Mouse (Mus musculus) stomach, embryonic 15.5 days (tissue): ENCODE data around the gene Ttc22. TPM values are rescaled to one million over a fixed set of nuclear protein-coding genes. Genes with fewer than 3 reads are reported as not detected.

Experiments
- ATAC-seq: fragments of 200-750 bp; cut with Nextera tagmentation; 2 replicates; pipeline ENCODE4 v1.8.0; 2017; ENCODE audit warnings: low read depth, moderate number of reproducible peaks, moderate TSS enrichment; ENCODE audit not compliant: insufficient read depth, low FRiP score
- H3K27ac ChIP-seq: fragments of 300-500 bp; sonication (generic); 2 replicates; pipeline ENCODE4 v1.5.1; 2015; ENCODE audit warnings: mild to moderate bottlenecking, inconsistent platforms
- H3K27me3 ChIP-seq: fragments of 300-500 bp; sonication (generic); replicated peaks from 2 replicates; pipeline ENCODE4 v1.6.1; 2015; ENCODE audit warnings: inconsistent platforms
- H3K36me3 ChIP-seq: fragments of 300-500 bp; sonication (generic); 2 replicates; pipeline ENCODE4 v1.6.1; 2015; ENCODE audit warnings: inconsistent platforms
- H3K4me1 ChIP-seq: fragments of 300-500 bp; sonication (generic); 2 replicates; pipeline ENCODE4 v1.6.1; 2015; ENCODE audit warnings: inconsistent platforms
- H3K4me2 ChIP-seq: fragments of 300-500 bp; sonication (generic); 2 replicates; pipeline ENCODE4 v1.6.1; 2015; ENCODE audit warnings: mild to moderate bottlenecking, inconsistent platforms
- H3K4me3 ChIP-seq: fragments of 300-500 bp; sonication (generic); replicated peaks from 2 replicates; pipeline ENCODE4 v1.5.1; 2015; ENCODE audit warnings: inconsistent platforms
- H3K9ac ChIP-seq: fragments of 300-500 bp; sonication (generic); 2 replicates; pipeline ENCODE4 v1.6.1; 2015; ENCODE audit warnings: inconsistent platforms
- H3K9me3 ChIP-seq: fragments of 300-500 bp; sonication (generic); 2 replicates; pipeline ENCODE4 v1.6.1; 2016; ENCODE audit warnings: inconsistent platforms
- WGBS: fragments of 180-500 bp; shearing (Covaris S2); methylation state at CpG from one replicate; pipeline ENCODE4 v1.1.7; 2015; 5-methylcytosine and 5-hydroxymethylcytosine counted together
- polyA plus RNA-seq: library from polyadenylated mRNA; unstranded; fragments of >200 nt; fragmentation: Nextera tagmentation; extraction: Ambion mirVana; gene quantifications from 2 replicates; pipeline ENCODE4 v1.2.1, GENCODE M21; 2015

Gene Ttc22
- polyA plus RNA-seq, 1 experiment from 2014 or later: 8.2 TPM

DNA sequence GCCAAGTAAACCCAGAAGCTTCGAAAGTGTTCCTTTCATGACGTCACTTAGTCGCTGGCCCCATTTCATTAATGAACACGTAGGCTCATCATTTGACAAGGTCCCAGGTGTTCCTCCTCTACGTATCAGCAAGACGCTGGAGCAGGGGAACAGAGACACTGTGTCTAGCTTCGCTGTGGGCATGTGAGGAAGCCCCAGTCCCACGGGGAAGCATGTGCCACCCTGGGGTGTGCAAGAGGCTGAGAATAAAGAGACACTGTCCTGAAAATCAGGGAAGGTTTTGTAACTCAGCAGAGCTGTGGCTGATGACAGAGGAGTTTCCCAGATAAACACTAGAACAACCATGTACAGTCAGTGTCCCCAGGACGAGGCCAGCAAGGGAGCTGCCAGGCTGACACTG, 25.2 kb upstream of the Ttc22 start:
- no peaks in the 10 kb centered on the region for H3K4me1 ChIP-seq
- no peaks in the 10 kb centered on the region for H3K9me3 ChIP-seq
- ATAC-seq: no peak
- H3K36me3 ChIP-seq: no peaks in the 10 kb centered on the region
- no peak overlapping the region for H3K9ac ChIP-seq
- WGBS: 72% methylated on average over 9 of the region's 9 CpGs
- no peaks in the 10 kb centered on the region for H3K27me3 ChIP-seq
- no peak overlapping the region for H3K4me2 ChIP-seq
- no peak overlapping the region for H3K27ac ChIP-seq
- H3K4me3 ChIP-seq: no peak overlapping the region

DNA sequence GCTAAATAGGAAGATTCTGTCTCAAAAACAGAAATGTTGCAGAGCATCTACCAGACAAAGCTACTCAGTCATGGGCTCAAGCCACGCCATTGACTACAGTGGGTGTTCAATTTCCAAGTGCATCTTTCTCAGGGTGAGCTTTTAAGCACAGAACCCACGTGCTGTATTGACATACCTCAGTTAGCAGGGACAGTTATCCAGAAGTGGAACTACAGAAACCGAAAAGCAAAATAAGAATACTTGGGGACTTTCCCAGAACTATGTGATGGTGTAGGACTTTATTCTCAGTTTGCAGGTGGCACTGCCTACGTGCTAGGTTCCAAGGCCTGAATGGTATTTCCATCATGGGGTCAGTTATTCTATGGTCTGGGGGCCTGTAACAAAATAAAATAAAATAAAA, 24.5 kb upstream of the Ttc22 start:
- H3K4me1 ChIP-seq: no peaks in the 10 kb centered on the region
- no peaks in the 10 kb centered on the region for H3K36me3 ChIP-seq
- WGBS: 85% methylated on average over 4 of the region's 4 CpGs
- no peaks in the 10 kb centered on the region for H3K27me3 ChIP-seq
- no peak overlapping the region for H3K4me2 ChIP-seq
- no peaks in the 10 kb centered on the region for H3K9me3 ChIP-seq
- no peak overlapping the region for H3K27ac ChIP-seq
- H3K9ac ChIP-seq: no peak overlapping the region
- no peak for ATAC-seq
- H3K4me3 ChIP-seq: no peak overlapping the region

DNA sequence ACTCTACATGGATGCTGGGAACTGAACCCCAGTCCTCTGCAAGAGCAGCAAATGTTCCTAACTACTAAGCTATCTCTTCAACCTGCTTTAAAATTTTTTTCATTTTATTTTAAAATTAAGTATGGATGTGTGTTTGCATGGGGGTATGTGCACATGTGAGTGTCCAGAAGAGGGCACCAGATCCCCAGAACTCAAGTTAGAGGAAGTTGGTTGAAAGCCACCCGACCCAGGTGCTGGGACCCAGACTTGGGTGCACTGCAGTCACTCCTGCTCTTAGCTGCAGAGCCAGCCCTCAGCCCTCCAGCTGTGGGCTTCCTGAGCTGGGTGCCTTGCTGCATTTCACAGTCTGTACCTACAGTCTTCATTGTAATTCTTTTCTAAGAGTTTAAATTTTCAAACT, 22.8 kb upstream of the Ttc22 start:
- Histone ChIP-seq H3K9ac (no peak overlapping the region), H3K4me2 (no peak overlapping the region), H3K27ac (no peak overlapping the region), H3K9me3 (no peaks in the 10 kb centered on the region), H3K4me1 (no peaks in the 10 kb centered on the region), H3K4me3 (no peak overlapping the region), H3K36me3 (no peaks in the 10 kb centered on the region), H3K27me3 (no peaks in the 10 kb centered on the region)
- WGBS: 63% methylated on average over 1 of the region's 1 CpGs
- ATAC-seq: no peak

DNA sequence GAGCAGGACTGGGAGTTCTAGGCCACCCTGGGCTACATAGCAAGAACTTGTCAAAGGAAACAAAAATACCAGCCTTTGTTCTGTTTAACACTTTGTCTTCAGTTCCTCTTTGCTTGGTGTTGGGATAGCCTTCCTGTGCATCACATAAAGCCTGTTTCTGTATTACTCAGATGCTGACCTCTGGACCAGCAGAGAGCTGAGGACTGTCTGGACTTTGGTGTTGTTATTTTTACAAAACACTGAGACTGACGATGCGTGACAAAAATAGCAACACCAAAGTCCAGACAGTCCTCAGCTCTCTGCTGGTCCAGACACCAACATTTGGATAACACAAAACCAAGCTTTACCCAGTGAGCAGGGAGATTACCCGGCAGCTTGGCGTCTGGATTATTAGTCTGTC, 21.5 kb upstream of the Ttc22 start:
- Histone ChIP-seq H3K36me3 (no peaks in the 10 kb centered on the region), H3K4me1 (no peaks in the 10 kb centered on the region), H3K27ac (no peak overlapping the region), H3K9ac (no peak overlapping the region), H3K4me2 (no peak overlapping the region), H3K27me3 (no peaks in the 10 kb centered on the region), H3K9me3 (no peaks in the 10 kb centered on the region), H3K4me3 (no peak overlapping the region)
- 76% methylated on average over 4 of the region's 4 CpGs for WGBS
- no peak for ATAC-seq

DNA sequence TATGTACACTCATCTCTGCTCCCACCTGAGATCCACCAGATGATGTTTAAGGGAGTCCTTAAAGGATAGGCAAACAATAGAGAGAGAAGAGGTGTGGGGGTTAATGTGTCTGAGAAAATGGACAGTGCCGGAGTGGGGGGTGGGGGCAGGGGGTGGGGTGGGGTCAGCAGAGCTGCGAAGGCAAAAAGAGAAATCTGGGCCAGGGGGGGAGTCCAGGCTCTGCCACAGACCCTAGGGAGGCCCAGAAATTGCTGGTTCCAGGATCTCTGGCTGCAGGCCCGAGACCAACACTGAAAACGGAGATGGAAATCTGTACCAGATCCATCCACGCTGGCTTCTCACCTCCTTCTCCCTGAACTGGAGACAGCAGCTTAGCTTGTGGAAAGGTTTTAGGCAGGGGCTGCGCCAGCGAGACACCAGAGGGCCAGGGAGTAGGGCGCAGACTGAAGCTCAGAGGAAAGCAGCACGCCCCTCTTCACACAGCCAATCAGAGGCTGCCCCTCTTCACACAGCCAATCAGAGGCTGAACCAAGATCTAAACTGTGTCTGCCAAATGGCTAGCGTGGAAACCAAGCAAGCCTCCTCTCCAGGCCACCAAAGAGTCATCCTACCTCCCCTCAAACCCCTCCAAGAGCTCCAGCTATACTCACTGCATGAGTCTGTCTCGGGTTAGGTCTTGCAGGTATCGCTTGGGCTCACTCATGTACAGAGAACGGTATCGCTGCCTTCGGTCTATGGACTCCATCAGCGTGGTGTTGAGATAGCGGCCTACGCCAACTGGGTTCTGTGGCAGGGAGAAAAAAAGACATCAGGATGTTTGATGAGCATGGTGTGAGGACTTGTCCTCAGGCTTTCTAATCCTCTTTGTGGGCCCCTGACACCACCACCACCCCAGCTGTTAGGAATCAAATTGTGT, 15.3 kb upstream of the Ttc22 start:
- Histone ChIP-seq H3K9me3 (no peaks in the 10 kb centered on the region), H3K4me2 (peak overlapping the region; percentile 31), H3K27ac (no peak overlapping the region), H3K9ac (no peak overlapping the region), H3K27me3 (no peaks in the 10 kb centered on the region), H3K4me1 (no peaks in the 10 kb centered on the region), H3K36me3 (no peaks in the 10 kb centered on the region), H3K4me3 (no peak overlapping the region)
- ATAC-seq: peak; percentile 72; the same call in 1 of the 2 replicates
- WGBS: 37% methylated on average over 18 of the region's 18 CpGs

- ATAC-seq: no peak
- H3K9me3 ChIP-seq: no peaks in the 10 kb centered on the region
- no peaks in the 10 kb centered on the region for H3K36me3 ChIP-seq
- no peaks in the 10 kb centered on the region for H3K4me1 ChIP-seq
- no peak overlapping the region for H3K9ac ChIP-seq
- no peak overlapping the region for H3K4me2 ChIP-seq
- no peak overlapping the region for H3K4me3 ChIP-seq
- no peaks in the 10 kb centered on the region for H3K27me3 ChIP-seq
- 84% methylated on average over 1 of the region's 1 CpGs for WGBS
- H3K27ac ChIP-seq: no peak overlapping the region
These were observed 14.3 kb upstream of the Ttc22 start for GRCm38 (mm10) chr4:106607905-106608304.

GRCm38 (mm10) chr4:106613105-106613504, 9.1 kb upstream of the Ttc22 start:
- peaks cover 8% of the 10 kb centered on the region for H3K4me1 ChIP-seq
- H3K27ac ChIP-seq: no peak overlapping the region
- no peak for ATAC-seq
- no peaks in the 10 kb centered on the region for H3K36me3 ChIP-seq
- H3K27me3 ChIP-seq: no peaks in the 10 kb centered on the region
- no peak overlapping the region for H3K9ac ChIP-seq
- WGBS: 78% methylated on average over 8 of the region's 8 CpGs
- no peaks in the 10 kb centered on the region for H3K9me3 ChIP-seq
- H3K4me2 ChIP-seq: no peak overlapping the region
- H3K4me3 ChIP-seq: no peak overlapping the region

DNA sequence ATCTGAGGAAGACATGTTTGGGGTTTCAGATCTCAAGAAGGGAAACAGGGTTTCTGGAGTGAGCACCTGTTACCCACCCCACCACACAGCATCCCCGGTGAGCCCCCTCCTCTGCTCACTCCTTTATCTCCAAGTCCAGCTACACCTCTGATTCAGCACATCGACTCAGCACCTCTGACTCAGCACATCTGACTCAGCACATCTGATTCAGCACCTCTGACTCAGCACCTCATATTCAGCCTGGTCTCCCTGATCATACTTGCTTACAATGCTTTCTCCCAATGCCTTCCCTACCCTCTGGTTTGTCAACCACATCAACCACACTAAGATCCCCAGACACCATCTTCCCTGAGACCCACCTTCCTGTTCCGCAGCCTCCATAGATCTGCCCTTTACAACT, 8.7 kb upstream of the Ttc22 start:
- peaks cover 8% of the 10 kb centered on the region for H3K4me1 ChIP-seq
- ATAC-seq: 0 out of 2 replicates have a peak, but pooled peaks have one; percentile 21
- H3K9me3 ChIP-seq: no peaks in the 10 kb centered on the region
- H3K9ac ChIP-seq: no peak overlapping the region
- H3K27me3 ChIP-seq: no peaks in the 10 kb centered on the region
- 56% methylated on average over 3 of the region's 3 CpGs for WGBS
- H3K36me3 ChIP-seq: no peaks in the 10 kb centered on the region
- no peak overlapping the region for H3K4me2 ChIP-seq
- H3K27ac ChIP-seq: no peak overlapping the region
- no peak overlapping the region for H3K4me3 ChIP-seq

- no peaks in the 10 kb centered on the region for H3K36me3 ChIP-seq
- peak; percentile 23; the same call in 1 of the 2 replicates for ATAC-seq
- H3K27ac ChIP-seq: no peak overlapping the region
- H3K4me2 ChIP-seq: no peak overlapping the region
- 48% methylated on average over 7 of the region's 7 CpGs for WGBS
- no peaks in the 10 kb centered on the region for H3K9me3 ChIP-seq
- H3K27me3 ChIP-seq: no peaks in the 10 kb centered on the region
- peaks cover 8% of the 10 kb centered on the region for H3K4me1 ChIP-seq
- no peak overlapping the region for H3K4me3 ChIP-seq
- H3K9ac ChIP-seq: no peak overlapping the region
These were observed 7.9 kb upstream of the Ttc22 start for GRCm38 (mm10) chr4:106614180-106614797.

DNA sequence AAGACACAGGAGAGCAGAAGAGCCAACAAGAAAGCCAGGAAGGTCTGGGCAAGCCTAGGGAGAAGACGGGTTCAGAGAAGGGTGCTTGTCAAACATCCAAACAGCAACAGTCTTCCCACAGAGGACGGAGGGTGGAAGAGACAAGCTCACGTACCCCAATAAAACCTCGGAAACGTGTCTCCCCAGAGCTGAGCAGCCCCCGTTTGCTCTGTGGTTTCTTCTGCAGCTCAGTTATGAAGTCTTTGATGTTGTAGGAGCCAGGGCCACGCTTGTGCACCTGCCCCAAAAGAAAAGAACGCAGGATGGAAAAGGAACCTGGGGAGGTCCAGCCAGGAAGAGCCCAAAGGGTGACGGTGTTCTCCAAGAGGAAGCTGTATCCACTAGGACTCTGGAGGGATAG, 7.4 kb upstream of the Ttc22 start:
- Histone ChIP-seq H3K4me1 (peaks cover 8% of the 10 kb centered on the region), H3K27ac (no peak overlapping the region), H3K36me3 (no peaks in the 10 kb centered on the region), H3K4me3 (no peak overlapping the region), H3K9ac (no peak overlapping the region), H3K27me3 (no peaks in the 10 kb centered on the region), H3K4me2 (no peak overlapping the region), H3K9me3 (no peaks in the 10 kb centered on the region)
- no peak for ATAC-seq
- 83% methylated on average over 9 of the region's 9 CpGs for WGBS

GRCm38 (mm10) chr4:106615637-106616036, 6.6 kb upstream of the Ttc22 start:
- WGBS: 70% methylated on average over 12 of the region's 12 CpGs
- Histone ChIP-seq H3K9ac (no peak overlapping the region), H3K4me1 (peaks cover 8% of the 10 kb centered on the region), H3K27me3 (no peaks in the 10 kb centered on the region), H3K4me2 (no peak overlapping the region), H3K4me3 (no peak overlapping the region), H3K9me3 (no peaks in the 10 kb centered on the region), H3K27ac (no peak overlapping the region), H3K36me3 (no peaks in the 10 kb centered on the region)
- no peak for ATAC-seq

DNA sequence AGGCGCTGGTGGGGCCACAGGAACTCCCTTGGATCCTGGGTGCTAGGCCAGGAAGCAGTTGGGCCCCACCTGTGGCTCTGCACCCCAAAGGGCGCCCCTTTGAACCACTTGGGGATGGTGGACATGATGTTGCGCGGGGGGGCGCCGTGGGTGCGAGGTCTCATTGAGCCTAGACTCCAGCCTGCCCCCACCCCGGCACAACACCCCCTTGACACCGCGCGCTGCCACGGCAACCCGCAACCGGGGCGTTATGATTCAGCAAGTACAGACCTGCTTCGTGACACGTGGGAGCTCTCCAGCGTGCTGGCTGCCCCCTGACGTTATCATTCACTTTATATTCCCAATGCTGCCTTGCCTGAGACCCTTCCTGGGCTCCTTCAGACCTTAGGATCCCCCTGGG, 5.2 kb upstream of the Ttc22 start, which contains the start of gene Lexm:
TSS of gene Lexm (minus strand) at position 186 of the 400 bp plus-strand sequence.
- Histone ChIP-seq H3K27me3 (peaks cover 7% of the 10 kb centered on the region), H3K36me3 (no peaks in the 10 kb centered on the region), H3K4me1 (peaks cover 14% of the 10 kb centered on the region), H3K9ac (no peak within 1 kb of the TSS), H3K4me3 (peak within 1 kb of the TSS; percentile 14), H3K4me2 (peak within 1 kb of the TSS; percentile 53), H3K9me3 (no peaks in the 10 kb centered on the region), H3K27ac (no peak within 1 kb of the TSS)
- WGBS: 2% methylated on average over 18 of the region's 19 CpGs
- peak; percentile 17; the same call in 1 of the 2 replicates for ATAC-seq
